Comparison of ENCODE assay signal across 8 mouse cellular contexts in genomic region chr8:13740323-13740770, GRCm38 (mm10). TPM values are rescaled to one million over a fixed set of nuclear protein-coding genes. Genes with fewer than 3 reads are reported as not detected.
A peak's percentile ranks its signal among the peaks of the same experiment; 100 is the strongest.
DNase-seq lines count a peak whose midpoint lies in the region; ATAC-seq and TF ChIP-seq lines count a peak whose summit lies in the region.

No protein-coding gene starts in this region.

- no peak for DNase-seq in frontal cortex, postnatal 14 days (ENCODE audit: low spot score in 2 of 2)
- DNase-seq in NIH3T3 (ENCODE audit: low read depth): peak; percentile 41
- peak; percentile 97 for DNase-seq in heart, adult 11 months
- peak; percentile 90 for DNase-seq in lung, embryonic 14.5 days
- peak; percentile 54 to 71 for DNase-seq in thymus, postnatal 36 days
- DNase-seq in forebrain, embryonic 10.5 days (ENCODE audit: extremely low spot score, low spot score): no peak

- H3K9me3 ChIP-seq in kidney, embryonic 14.5 days (ENCODE audit: control insufficient read depth, low read length): no peaks in the 10 kb centered on the region
- no peaks in the 10 kb centered on the region for H3K9me3 ChIP-seq in lung, embryonic 14.5 days (ENCODE audit: low read depth, low read length)
- no peaks in the 10 kb centered on the region for H3K9me3 ChIP-seq in forebrain, embryonic 10.5 days

- H3K4me2 ChIP-seq in kidney, embryonic 14.5 days (replicated peaks; ENCODE audit: low read depth, low read length): no peak overlapping the region
- peak overlapping the region; percentile 34 for H3K4me2 ChIP-seq in lung, embryonic 14.5 days

- no peaks in the 10 kb centered on the region for H3K36me3 ChIP-seq in kidney, embryonic 14.5 days (ENCODE audit: control insufficient read depth, insufficient read depth, low read length)
- no peaks in the 10 kb centered on the region for H3K36me3 ChIP-seq in lung, embryonic 14.5 days (ENCODE audit: insufficient read depth)
- H3K36me3 ChIP-seq in forebrain, embryonic 10.5 days (replicated peaks): no peaks in the 10 kb centered on the region

- no peaks in the 10 kb centered on the region for H3K27me3 ChIP-seq in kidney, embryonic 14.5 days (ENCODE audit: control insufficient read depth, insufficient read depth, low read length)
- no peaks in the 10 kb centered on the region for H3K27me3 ChIP-seq in lung, embryonic 14.5 days (ENCODE audit: insufficient read depth, low read length)
- no peaks in the 10 kb centered on the region for H3K27me3 ChIP-seq in forebrain, embryonic 10.5 days (ENCODE audit: poor library complexity, severe bottlenecking)

- no peak overlapping the region for H3K9ac ChIP-seq in kidney, embryonic 14.5 days (ENCODE audit: low read depth, low read length)
- H3K9ac ChIP-seq in lung, embryonic 14.5 days: no peak overlapping the region

- peak overlapping the region; percentile 76 for H3K27ac ChIP-seq in kidney, embryonic 14.5 days (ENCODE audit: low read depth, low read length)
- peak overlapping the region; percentile 86 for H3K27ac ChIP-seq in lung, embryonic 14.5 days (ENCODE audit: low read depth)
- H3K27ac ChIP-seq in forebrain, embryonic 10.5 days: no peak overlapping the region

- WGBS in kidney, embryonic 14.5 days: 5% methylated on average over 6 of the region's 6 CpGs
- 17% methylated on average over 6 of the region's 6 CpGs for WGBS in lung, embryonic 14.5 days
- 58% methylated on average over 6 of the region's 6 CpGs for WGBS in forebrain, embryonic 10.5 days

- ATAC-seq in frontal cortex, adult (ENCODE audit: low TSS enrichment): peak; percentile 84
- ATAC-seq in kidney, embryonic 14.5 days (ENCODE audit: low FRiP score, low TSS enrichment): peak; percentile 65; the same call in 1 of the 2 replicates
- peak; percentile 93 for ATAC-seq in lung, embryonic 14.5 days (ENCODE audit: insufficient read depth)

- no peak overlapping the region for H3K4me3 ChIP-seq in kidney, embryonic 14.5 days (ENCODE audit: low read length)
- H3K4me3 ChIP-seq in lung, embryonic 14.5 days (ENCODE audit: low read depth, low read length): no peak overlapping the region
- H3K4me3 ChIP-seq in forebrain, embryonic 10.5 days: no peak overlapping the region

- peaks cover 4% of the 10 kb centered on the region; the same call in 1 of the 2 replicates for H3K4me1 ChIP-seq in kidney, embryonic 14.5 days (ENCODE audit: control insufficient read depth, insufficient read depth, low read length)
- 0 out of 2 replicates have a peak, but pooled peaks cover 5% of the 10 kb centered on the region for H3K4me1 ChIP-seq in lung, embryonic 14.5 days (ENCODE audit: insufficient read depth)
- H3K4me1 ChIP-seq in forebrain, embryonic 10.5 days: no peaks in the 10 kb centered on the region

- no peak for TF ChIP-seq CTCF in lung, embryonic 14.5 days (IDR thresholded peaks at IDR 0.05; ENCODE audit: low read depth)

RNA-seq across cellular contexts. Expression of gene Cdc16, which starts 17.1 kb away (rescaled TPM):
- polyA plus RNA-seq in kidney, embryonic 14.5 days (2014; fragmentation: Nextera tagmentation; extraction: Ambion mirVana): 169 and 211 TPM in 2 replicates
- polyA plus RNA-seq in lung, embryonic 14.5 days (2014; fragmentation: Nextera tagmentation; extraction: Ambion mirVana): 260 and 265 TPM in 2 replicates
- 215 and 222 TPM in 2 replicates for polyA plus RNA-seq in forebrain, embryonic 10.5 days (2016; fragmentation: Nextera tagmentation; extraction: Ambion mirVana)

RNA-seq across cellular contexts. Expression of gene Cfap97d2, which starts 34.7 kb away (rescaled TPM):
- 0.11 TPM in 1 of 2 replicates, not detected in the other for polyA plus RNA-seq in kidney, embryonic 14.5 days (2014; fragmentation: Nextera tagmentation; extraction: Ambion mirVana)
- 0.37 TPM in 1 of 2 replicates, not detected in the other for polyA plus RNA-seq in lung, embryonic 14.5 days (2014; fragmentation: Nextera tagmentation; extraction: Ambion mirVana)
- polyA plus RNA-seq in forebrain, embryonic 10.5 days (2016; fragmentation: Nextera tagmentation; extraction: Ambion mirVana): 1.4 and 2.0 TPM in 2 replicates

RNA-seq across cellular contexts. Expression of gene Upf3a, which starts 45.1 kb away (rescaled TPM):
- polyA plus RNA-seq in kidney, embryonic 14.5 days (2014; fragmentation: Nextera tagmentation; extraction: Ambion mirVana): 41.1 and 46.9 TPM in 2 replicates
- polyA plus RNA-seq in lung, embryonic 14.5 days (2014; fragmentation: Nextera tagmentation; extraction: Ambion mirVana): 50.4 and 51.7 TPM in 2 replicates
- 38.7 and 39.3 TPM in 2 replicates for polyA plus RNA-seq in forebrain, embryonic 10.5 days (2016; fragmentation: Nextera tagmentation; extraction: Ambion mirVana)

Comparison
In these comparisons a context has a peak if more than half of its experiments do, and no peak if none do; other contexts are left out.
1. DNase-seq: peak in NIH3T3 (single experiment), heart, adult 11 months (single experiment), lung, embryonic 14.5 days (single experiment) and thymus, postnatal 36 days (2 of 2); none in frontal cortex, postnatal 14 days (0 of 2) and forebrain, embryonic 10.5 days (single experiment).
2. Peak in every context shown above with its lines, with median percentiles within 50 percentile points of each other: ATAC-seq.